Mouse (Mus musculus): ENCODE measurements around the gene Pkp4.

GRCm38 (mm10) chr2:59183541-59183940, 22.9 kb downstream of the Pkp4 start:
- TF ChIP-seq GATA1 (IDR thresholded peaks at IDR 0.05; ENCODE audit: borderline replicate concordance, low read length) (no peak), FLI1 (IDR thresholded peaks at IDR 0.05; ENCODE audit: low read length) (no peak)
